Mouse (Mus musculus): ENCODE measurements around the gene Rictor. TPM values are rescaled to one million over a fixed set of nuclear protein-coding genes. Genes with fewer than 3 reads are reported as not detected.
"Not testable (repeated sequence)": the region's sequence is repeated elsewhere in the genome, so short reads cannot be mapped to it uniquely, and the experiment has no call there.

Gene Rictor
- polyA plus RNA-seq, 1 experiment from 2014 or later: 57.1 TPM

DNA sequence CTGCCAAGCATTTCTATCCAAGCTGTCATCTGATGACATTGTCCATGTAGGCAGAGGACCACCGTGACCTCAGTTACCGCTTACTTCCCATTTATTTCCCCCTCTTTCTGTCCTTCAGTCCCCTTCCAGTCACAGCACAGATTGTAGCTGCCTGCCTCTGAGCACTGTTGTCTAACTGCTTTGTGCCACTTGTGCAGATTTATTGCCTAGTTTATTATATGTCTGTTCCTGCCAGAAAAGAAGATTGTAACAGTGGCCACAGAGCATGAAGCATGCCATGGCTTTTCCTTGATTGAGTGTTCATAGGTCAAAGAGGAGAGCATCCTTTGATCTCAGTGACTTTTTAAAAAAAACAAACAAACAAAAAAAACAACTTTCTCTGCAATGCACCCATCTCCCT is 46.2 kb downstream of the Rictor start:
- no peaks in the 10 kb centered on the region for H3K9me3 ChIP-seq (replicated peaks; ENCODE audit: control insufficient read depth, low read length, poor library complexity, severe bottlenecking)
- no peaks in the 10 kb centered on the region for H3K4me1 ChIP-seq (ENCODE audit: control insufficient read depth, insufficient read depth, low read length)
- 0 out of 2 replicates have a peak, but pooled peaks cover 2% of the 10 kb centered on the region for H3K36me3 ChIP-seq (ENCODE audit: control insufficient read depth, insufficient read depth, low read length)
- 94% methylated on average over 2 of the region's 2 CpGs for WGBS
- H3K9ac ChIP-seq (ENCODE audit: low read depth, low read length): no peak overlapping the region
- no peak overlapping the region for H3K27ac ChIP-seq (ENCODE audit: low read length)
- no peak overlapping the region for H3K4me2 ChIP-seq (ENCODE audit: low read length)
- ATAC-seq: no peak
- no peaks in the 10 kb centered on the region for H3K27me3 ChIP-seq (ENCODE audit: control insufficient read depth, insufficient read depth, low read depth, low read length)
- no peak overlapping the region for H3K4me3 ChIP-seq (ENCODE audit: low read depth, low read length)

DNA sequence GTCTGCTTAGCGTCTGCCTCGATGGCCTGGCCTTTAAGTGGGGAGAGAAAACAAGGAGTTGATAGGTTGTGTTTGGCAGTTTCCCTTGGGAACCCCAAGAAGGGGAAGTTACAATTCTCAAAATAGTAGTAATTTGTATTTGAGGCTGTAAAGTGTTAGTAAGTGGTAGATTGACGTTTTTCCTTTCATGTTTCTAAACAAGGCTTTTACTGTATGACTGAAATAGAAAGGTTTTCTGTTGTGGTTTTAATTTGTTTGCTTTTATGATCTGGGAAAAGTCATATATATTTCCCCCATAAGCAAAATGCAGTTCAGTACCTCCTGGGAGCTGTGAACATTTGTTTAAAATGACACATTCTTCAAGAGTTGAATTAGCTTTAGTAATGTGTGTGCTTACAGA is 64.1 kb downstream of the Rictor start:
- H3K9me3 ChIP-seq (replicated peaks; ENCODE audit: control insufficient read depth, low read length, poor library complexity, severe bottlenecking): no peaks in the 10 kb centered on the region
- H3K4me1 ChIP-seq (ENCODE audit: control insufficient read depth, insufficient read depth, low read length): no peaks in the 10 kb centered on the region
- ATAC-seq: no peak
- no peak overlapping the region for H3K27ac ChIP-seq (ENCODE audit: low read length)
- H3K9ac ChIP-seq (ENCODE audit: low read depth, low read length): no peak overlapping the region
- H3K27me3 ChIP-seq (ENCODE audit: control insufficient read depth, insufficient read depth, low read depth, low read length): no peaks in the 10 kb centered on the region
- peaks cover 28% of the 10 kb centered on the region for H3K36me3 ChIP-seq (ENCODE audit: control insufficient read depth, insufficient read depth, low read length)
- WGBS: 91% methylated on average over 3 of the region's 3 CpGs
- no peak overlapping the region for H3K4me3 ChIP-seq (ENCODE audit: low read depth, low read length)
- no peak overlapping the region for H3K4me2 ChIP-seq (ENCODE audit: low read length)

DNA sequence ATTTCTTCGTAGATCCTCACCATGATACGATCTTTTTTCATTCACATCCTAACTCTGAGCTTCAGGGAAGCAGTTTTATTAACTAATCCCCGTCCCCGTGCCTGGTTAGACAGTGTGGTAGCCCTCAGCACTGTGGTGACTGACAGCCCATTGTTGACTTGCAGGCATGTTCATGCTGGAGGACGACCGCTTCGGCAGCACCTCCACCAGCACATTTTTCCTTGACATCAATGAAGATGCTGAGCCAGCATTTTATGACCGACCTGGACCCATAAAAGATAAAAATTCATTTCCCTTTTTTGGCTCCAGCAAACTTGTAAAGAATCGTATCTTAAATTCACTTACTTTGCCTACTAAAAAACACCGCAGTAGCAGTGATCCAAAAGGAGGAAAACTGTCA is 78.0 kb downstream of the Rictor start:
- H3K9me3 ChIP-seq (replicated peaks; ENCODE audit: control insufficient read depth, low read length, poor library complexity, severe bottlenecking): no peaks in the 10 kb centered on the region
- peaks cover 44% of the 10 kb centered on the region for H3K36me3 ChIP-seq (ENCODE audit: control insufficient read depth, insufficient read depth, low read length)
- no peaks in the 10 kb centered on the region for H3K27me3 ChIP-seq (ENCODE audit: control insufficient read depth, insufficient read depth, low read depth, low read length)
- ATAC-seq: no peak
- H3K4me1 ChIP-seq (ENCODE audit: control insufficient read depth, insufficient read depth, low read length): no peaks in the 10 kb centered on the region
- 94% methylated on average over 10 of the region's 10 CpGs for WGBS
- no peak overlapping the region for H3K4me2 ChIP-seq (ENCODE audit: low read length)
- no peak overlapping the region for H3K4me3 ChIP-seq (ENCODE audit: low read depth, low read length)
- H3K27ac ChIP-seq (ENCODE audit: low read length): no peak overlapping the region
- no peak overlapping the region for H3K9ac ChIP-seq (ENCODE audit: low read depth, low read length)

DNA sequence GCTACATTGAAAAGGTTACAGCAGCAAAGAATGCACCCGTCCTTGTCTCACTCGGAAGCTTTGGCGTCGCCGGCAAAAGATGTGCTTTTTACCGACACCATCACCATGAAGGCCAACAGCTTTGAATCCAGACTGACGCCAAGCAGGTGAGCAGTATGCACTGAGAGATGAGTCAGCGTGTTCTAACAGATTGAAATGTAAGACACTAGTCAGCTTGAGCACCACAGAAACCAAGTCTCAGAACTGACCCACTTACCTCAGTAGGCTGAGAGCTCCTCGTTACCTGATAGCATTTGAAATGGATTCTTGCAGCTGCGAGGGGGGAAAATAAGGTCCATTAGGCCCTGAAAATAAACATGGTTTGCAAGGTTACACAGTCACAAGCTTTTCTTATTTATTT is 79.1 kb downstream of the Rictor start:
- no peak overlapping the region for H3K4me3 ChIP-seq (ENCODE audit: low read depth, low read length)
- 97% methylated on average over 10 of the region's 10 CpGs for WGBS
- H3K27ac ChIP-seq (ENCODE audit: low read length): no peak overlapping the region
- no peak overlapping the region for H3K4me2 ChIP-seq (ENCODE audit: low read length)
- no peaks in the 10 kb centered on the region for H3K4me1 ChIP-seq (ENCODE audit: control insufficient read depth, insufficient read depth, low read length)
- no peak overlapping the region for H3K9ac ChIP-seq (ENCODE audit: low read depth, low read length)
- no peaks in the 10 kb centered on the region for H3K9me3 ChIP-seq (replicated peaks; ENCODE audit: control insufficient read depth, low read length, poor library complexity, severe bottlenecking)
- ATAC-seq: no peak
- no peaks in the 10 kb centered on the region for H3K27me3 ChIP-seq (ENCODE audit: control insufficient read depth, insufficient read depth, low read depth, low read length)
- peaks cover 49% of the 10 kb centered on the region for H3K36me3 ChIP-seq (ENCODE audit: control insufficient read depth, insufficient read depth, low read length)

DNA sequence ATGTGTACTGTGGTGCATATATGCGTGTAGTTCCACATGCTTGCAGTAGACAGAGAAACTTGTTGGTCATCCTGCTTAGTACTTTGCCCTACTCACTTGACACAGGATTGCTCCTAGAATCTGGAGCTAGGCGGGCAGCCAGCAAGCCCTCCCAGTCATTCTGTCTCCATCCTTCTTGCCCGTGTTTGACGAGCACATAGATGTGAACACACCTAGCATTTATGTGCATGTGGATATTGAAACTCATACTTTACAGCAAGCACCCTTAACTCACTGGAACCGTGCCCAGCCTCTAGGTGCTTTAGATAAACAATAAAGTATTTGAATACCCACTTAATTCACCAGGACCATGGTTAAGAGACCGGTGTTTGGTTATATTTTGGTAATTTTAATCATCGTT is 81.8 kb downstream of the Rictor start:
- Histone ChIP-seq H3K4me2 (ENCODE audit: low read length) (no peak overlapping the region), H3K9ac (ENCODE audit: low read depth, low read length) (no peak overlapping the region), H3K36me3 (ENCODE audit: control insufficient read depth, insufficient read depth, low read length) (peaks cover 46% of the 10 kb centered on the region), H3K9me3 (replicated peaks; ENCODE audit: control insufficient read depth, low read length, poor library complexity, severe bottlenecking) (no peaks in the 10 kb centered on the region), H3K27ac (ENCODE audit: low read length) (no peak overlapping the region), H3K27me3 (ENCODE audit: control insufficient read depth, insufficient read depth, low read depth, low read length) (no peaks in the 10 kb centered on the region), H3K4me1 (ENCODE audit: control insufficient read depth, insufficient read depth, low read length) (no peaks in the 10 kb centered on the region), H3K4me3 (ENCODE audit: low read depth, low read length) (no peak overlapping the region)
- ATAC-seq: no peak
- 96% methylated on average over 7 of the region's 7 CpGs for WGBS

DNA sequence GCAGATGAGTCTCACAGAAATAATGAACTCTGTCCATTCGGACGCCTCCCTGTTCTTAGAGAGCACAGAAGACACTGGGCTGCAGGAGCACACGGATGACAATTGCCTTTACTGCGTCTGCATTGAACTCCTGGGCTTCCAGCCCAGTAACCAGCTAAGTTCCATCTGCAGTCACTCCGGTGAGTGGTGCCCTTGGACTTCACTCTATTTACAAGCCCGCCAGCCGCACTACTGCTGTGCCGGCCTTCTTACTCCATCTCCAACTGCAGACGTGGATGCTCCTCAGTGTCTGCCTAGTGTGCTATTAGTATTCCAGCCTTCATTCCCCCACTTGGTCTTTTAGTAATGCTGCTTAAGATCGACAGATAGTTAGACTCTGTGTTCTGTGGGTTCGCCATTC is 83.5 kb downstream of the Rictor start:
- H3K4me2 ChIP-seq (ENCODE audit: low read length): no peak overlapping the region
- H3K9me3 ChIP-seq (replicated peaks; ENCODE audit: control insufficient read depth, low read length, poor library complexity, severe bottlenecking): no peaks in the 10 kb centered on the region
- 89% methylated on average over 11 of the region's 11 CpGs for WGBS
- H3K27me3 ChIP-seq (ENCODE audit: control insufficient read depth, insufficient read depth, low read depth, low read length): no peaks in the 10 kb centered on the region
- ATAC-seq: no peak
- H3K4me1 ChIP-seq (ENCODE audit: control insufficient read depth, insufficient read depth, low read length): no peaks in the 10 kb centered on the region
- H3K9ac ChIP-seq (ENCODE audit: low read depth, low read length): no peak overlapping the region
- H3K36me3 ChIP-seq (ENCODE audit: control insufficient read depth, insufficient read depth, low read length): peaks cover 52% of the 10 kb centered on the region
- no peak overlapping the region for H3K4me3 ChIP-seq (ENCODE audit: low read depth, low read length)
- no peak overlapping the region for H3K27ac ChIP-seq (ENCODE audit: low read length)

DNA sequence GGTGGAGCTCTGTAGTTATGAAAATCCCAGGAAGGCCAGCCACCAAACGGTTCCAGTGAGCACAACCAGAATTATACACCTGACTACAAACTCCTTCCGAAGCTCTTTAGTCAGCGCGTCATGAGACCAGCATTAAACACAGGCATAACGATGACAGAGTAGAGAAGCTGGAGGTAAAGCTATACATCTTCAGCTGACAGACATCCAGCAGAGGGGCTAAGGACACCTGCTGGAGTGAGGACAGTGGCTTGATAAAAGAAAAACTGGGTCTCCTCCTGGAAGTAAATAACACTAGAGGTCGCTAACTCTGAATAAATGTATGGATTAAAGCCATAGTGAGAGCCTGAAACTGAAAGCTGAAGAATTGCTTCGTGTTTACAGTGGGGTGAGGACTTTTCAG is 84.7 kb downstream of the Rictor start:
- 86% methylated on average over 7 of the region's 7 CpGs for WGBS
- Histone ChIP-seq H3K4me2 (ENCODE audit: low read length) (no peak overlapping the region), H3K4me3 (ENCODE audit: low read depth, low read length) (no peak overlapping the region), H3K27me3 (ENCODE audit: control insufficient read depth, insufficient read depth, low read depth, low read length) (no peaks in the 10 kb centered on the region), H3K4me1 (ENCODE audit: control insufficient read depth, insufficient read depth, low read length) (no peaks in the 10 kb centered on the region), H3K9me3 (replicated peaks; ENCODE audit: control insufficient read depth, low read length, poor library complexity, severe bottlenecking) (no peaks in the 10 kb centered on the region), H3K9ac (ENCODE audit: low read depth, low read length) (no peak overlapping the region), H3K36me3 (ENCODE audit: control insufficient read depth, insufficient read depth, low read length) (peaks cover 55% of the 10 kb centered on the region), H3K27ac (ENCODE audit: low read length) (no peak overlapping the region)
- ATAC-seq: no peak

DNA sequence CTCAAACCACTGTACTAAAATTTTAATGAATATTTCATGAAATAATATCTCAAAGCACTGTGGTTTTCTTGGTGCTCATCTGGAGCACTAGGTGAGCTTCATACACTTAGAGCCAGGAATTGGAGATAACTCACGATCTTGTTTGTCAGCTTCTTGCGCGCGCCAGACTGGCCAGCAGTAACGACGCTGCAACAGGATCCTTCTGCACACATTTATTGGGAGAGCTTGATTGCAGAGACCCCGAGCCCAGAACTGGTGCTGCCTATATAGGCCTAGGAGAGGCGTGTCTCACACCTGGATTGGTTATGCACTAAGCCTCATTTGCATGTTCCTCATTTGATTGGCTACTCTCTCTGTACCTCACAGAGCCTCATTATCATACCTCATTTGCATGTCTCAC is 93.0 kb downstream of the Rictor start:
- H3K4me3 ChIP-seq (ENCODE audit: low read depth, low read length); H3K27me3 ChIP-seq (ENCODE audit: control insufficient read depth, insufficient read depth, low read depth, low read length); ATAC-seq; H3K9me3 ChIP-seq (replicated peaks; ENCODE audit: control insufficient read depth, low read length, poor library complexity, severe bottlenecking); H3K27ac ChIP-seq (ENCODE audit: low read length); H3K4me1 ChIP-seq (ENCODE audit: control insufficient read depth, insufficient read depth, low read length); H3K9ac ChIP-seq (ENCODE audit: low read depth, low read length); H3K4me2 ChIP-seq (ENCODE audit: low read length): not testable (repeated sequence)
- H3K36me3 ChIP-seq (ENCODE audit: control insufficient read depth, insufficient read depth, low read length): peaks cover 28% of the 10 kb centered on the region
- 99% methylated on average over 8 of the region's 8 CpGs for WGBS

DNA sequence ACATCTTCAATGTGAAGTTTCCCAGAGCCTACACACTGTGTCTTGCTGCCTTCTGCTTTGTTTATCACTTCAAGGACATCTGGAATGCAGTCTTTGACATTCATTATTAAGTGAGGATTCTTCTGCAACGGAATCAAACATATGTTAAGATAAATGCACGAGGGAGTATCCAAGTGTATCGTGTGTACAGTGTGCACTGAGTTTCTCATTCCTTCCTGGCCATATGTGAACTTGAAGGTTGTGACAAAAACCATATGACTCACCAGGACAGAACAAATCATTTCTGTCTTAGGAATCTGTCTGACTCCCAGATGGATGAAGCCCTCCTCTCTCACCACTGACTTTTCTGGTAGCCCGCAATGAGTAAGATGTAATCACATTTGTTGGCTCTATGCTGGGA is 107.6 kb downstream of the Rictor start:
- 89% methylated on average over 4 of the region's 4 CpGs for WGBS
- no peak for ATAC-seq
- no peaks in the 10 kb centered on the region for H3K27me3 ChIP-seq (ENCODE audit: control insufficient read depth, insufficient read depth, low read depth, low read length)
- H3K9me3 ChIP-seq (replicated peaks; ENCODE audit: control insufficient read depth, low read length, poor library complexity, severe bottlenecking): no peaks in the 10 kb centered on the region
- H3K4me1 ChIP-seq (ENCODE audit: control insufficient read depth, insufficient read depth, low read length): no peaks in the 10 kb centered on the region
- no peak overlapping the region for H3K4me2 ChIP-seq (ENCODE audit: low read length)
- no peaks in the 10 kb centered on the region for H3K36me3 ChIP-seq (ENCODE audit: control insufficient read depth, insufficient read depth, low read length)
- H3K27ac ChIP-seq (ENCODE audit: low read length): no peak overlapping the region
- no peak overlapping the region for H3K4me3 ChIP-seq (ENCODE audit: low read depth, low read length)
- H3K9ac ChIP-seq (ENCODE audit: low read depth, low read length): no peak overlapping the region

DNA sequence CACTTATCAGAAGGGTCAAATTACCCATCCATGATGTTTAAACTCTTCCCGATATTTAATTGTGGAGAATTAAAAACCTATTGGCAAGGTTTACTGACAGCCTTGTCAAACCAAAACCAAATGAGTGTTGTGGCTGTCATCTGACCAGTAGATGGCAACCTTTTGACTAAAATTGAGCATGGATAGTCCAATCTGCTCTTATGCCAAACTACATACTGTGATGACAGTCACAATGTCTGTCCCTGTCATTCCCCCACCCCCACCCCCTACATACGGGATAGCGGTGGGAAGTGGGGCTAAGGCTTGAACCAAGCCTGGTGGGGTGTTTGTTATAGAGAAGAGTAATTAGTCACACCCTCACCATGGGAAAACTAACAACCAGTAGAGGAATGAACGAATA is 132.0 kb downstream of the Rictor start:
- no peak overlapping the region for H3K9ac ChIP-seq (ENCODE audit: low read depth, low read length)
- 45% methylated on average over 4 of the region's 4 CpGs for WGBS
- H3K4me3 ChIP-seq (ENCODE audit: low read depth, low read length): no peak overlapping the region
- H3K4me1 ChIP-seq (ENCODE audit: control insufficient read depth, insufficient read depth, low read length): no peaks in the 10 kb centered on the region
- H3K27me3 ChIP-seq (ENCODE audit: control insufficient read depth, insufficient read depth, low read depth, low read length): no peaks in the 10 kb centered on the region
- H3K9me3 ChIP-seq (replicated peaks; ENCODE audit: control insufficient read depth, low read length, poor library complexity, severe bottlenecking): no peaks in the 10 kb centered on the region
- peak; percentile 60 for ATAC-seq
- H3K4me2 ChIP-seq (ENCODE audit: low read length): no peak overlapping the region
- no peaks in the 10 kb centered on the region for H3K36me3 ChIP-seq (ENCODE audit: control insufficient read depth, insufficient read depth, low read length)
- H3K27ac ChIP-seq (ENCODE audit: low read length): no peak overlapping the region

All from midbrain, embryonic 16.5 days (tissue).